Mouse (Mus musculus): Measurements from ENCODE around the gene Slc35g2. TPM values are rescaled to one million over a fixed set of nuclear protein-coding genes. Genes with fewer than 3 reads are reported as not detected.

Gene Slc35g2
- polyA plus RNA-seq, 1 experiment from 2014 or later = 8.1 TPM

- Histone ChIP-seq H3K9ac (replicated peaks; ENCODE audit: low read depth, low read length) (no peak within 1 kb of the TSS), H3K36me3 (ENCODE audit: control insufficient read depth, insufficient read depth, low read length) (no peaks in the 10 kb centered on the region), H3K4me1 (ENCODE audit: control insufficient read depth, insufficient read depth, low read length) (no peaks in the 10 kb centered on the region), H3K27me3 (ENCODE audit: control insufficient read depth, insufficient read depth, low read length) (no peaks in the 10 kb centered on the region), H3K9me3 (ENCODE audit: control insufficient read depth, low read depth, low read length) (no peaks in the 10 kb centered on the region), H3K4me2 (replicated peaks; ENCODE audit: low read depth, low read length) (no peak within 1 kb of the TSS), H3K27ac (ENCODE audit: low read length) (no peak within 1 kb of the TSS), H3K4me3 (ENCODE audit: low read depth, low read length) (no peak within 1 kb of the TSS)
- WGBS = 85% methylated on average over 8 of the region's 8 CpGs
- no peak for ATAC-seq (ENCODE audit: insufficient number of reproducible peaks, insufficient read depth, low FRiP score, low read depth)
Observed at GRCm38 (mm10) chr9:100597546-100597945, 26.7 kb upstream of the Slc35g2 start, which contains the start of gene Stag1. TSS of gene Stag1 (plus strand) at chr9:100597798.

- no peak for ATAC-seq (ENCODE audit: insufficient number of reproducible peaks, insufficient read depth, low FRiP score, low read depth)
- H3K9me3 ChIP-seq (ENCODE audit: control insufficient read depth, low read depth, low read length) = no peaks in the 10 kb centered on the region
- no peak overlapping the region for H3K4me3 ChIP-seq (ENCODE audit: low read depth, low read length)
- no peak overlapping the region for H3K9ac ChIP-seq (replicated peaks; ENCODE audit: low read depth, low read length)
- H3K27me3 ChIP-seq (ENCODE audit: control insufficient read depth, insufficient read depth, low read length) = no peaks in the 10 kb centered on the region
- H3K27ac ChIP-seq (ENCODE audit: low read length) = no peak overlapping the region
- no peaks in the 10 kb centered on the region for H3K4me1 ChIP-seq (ENCODE audit: control insufficient read depth, insufficient read depth, low read length)
- 88% methylated on average over 8 of the region's 8 CpGs for WGBS
- no peak overlapping the region for H3K4me2 ChIP-seq (replicated peaks; ENCODE audit: low read depth, low read length)
- H3K36me3 ChIP-seq (ENCODE audit: control insufficient read depth, insufficient read depth, low read length) = no peaks in the 10 kb centered on the region
Observed at GRCm38 (mm10) chr9:100596317-100596716, 25.4 kb upstream of the Slc35g2 start.

DNA sequence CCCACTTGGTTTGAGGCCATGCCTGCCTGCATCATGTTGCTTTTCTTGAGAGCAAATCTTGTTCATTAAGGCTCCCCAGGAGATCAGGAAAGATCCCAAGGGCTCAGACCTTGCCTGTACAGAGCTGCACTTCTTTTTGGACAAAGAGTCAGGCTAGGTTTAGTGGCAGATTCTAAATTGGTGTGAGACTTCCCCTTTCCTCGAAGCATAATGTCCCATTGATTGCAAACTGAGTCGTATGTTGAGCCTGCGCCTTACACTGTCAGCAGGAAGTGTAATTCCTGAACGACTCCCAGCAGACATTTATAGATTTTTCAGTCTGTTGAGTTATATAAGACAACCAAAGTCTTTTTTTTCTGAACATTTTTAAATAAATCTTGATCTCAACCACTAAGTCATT, 19.6 kb upstream of the Slc35g2 start:
- H3K27me3 ChIP-seq (ENCODE audit: control insufficient read depth, insufficient read depth, low read length) = no peaks in the 10 kb centered on the region
- no peak overlapping the region for H3K4me3 ChIP-seq (ENCODE audit: low read depth, low read length)
- no peaks in the 10 kb centered on the region for H3K36me3 ChIP-seq (ENCODE audit: control insufficient read depth, insufficient read depth, low read length)
- no peak overlapping the region for H3K27ac ChIP-seq (ENCODE audit: low read length)
- H3K4me2 ChIP-seq (replicated peaks; ENCODE audit: low read depth, low read length) = no peak overlapping the region
- no peak overlapping the region for H3K9ac ChIP-seq (replicated peaks; ENCODE audit: low read depth, low read length)
- no peaks in the 10 kb centered on the region for H3K9me3 ChIP-seq (ENCODE audit: control insufficient read depth, low read depth, low read length)
- ATAC-seq (ENCODE audit: insufficient number of reproducible peaks, insufficient read depth, low FRiP score, low read depth) = no peak
- WGBS = 58% methylated on average over 4 of the region's 4 CpGs
- no peaks in the 10 kb centered on the region for H3K4me1 ChIP-seq (ENCODE audit: control insufficient read depth, insufficient read depth, low read length)

- no peak overlapping the region for H3K9ac ChIP-seq (replicated peaks; ENCODE audit: low read depth, low read length)
- no peaks in the 10 kb centered on the region for H3K27me3 ChIP-seq (ENCODE audit: control insufficient read depth, insufficient read depth, low read length)
- no peak overlapping the region for H3K4me2 ChIP-seq (replicated peaks; ENCODE audit: low read depth, low read length)
- no peak for ATAC-seq (ENCODE audit: insufficient number of reproducible peaks, insufficient read depth, low FRiP score, low read depth)
- no peak overlapping the region for H3K4me3 ChIP-seq (ENCODE audit: low read depth, low read length)
- H3K9me3 ChIP-seq (ENCODE audit: control insufficient read depth, low read depth, low read length) = no peaks in the 10 kb centered on the region
- 67% methylated on average over 4 of the region's 4 CpGs for WGBS
- H3K36me3 ChIP-seq (ENCODE audit: control insufficient read depth, insufficient read depth, low read length) = no peaks in the 10 kb centered on the region
- peaks cover 4% of the 10 kb centered on the region; the same call in 1 of the 2 replicates for H3K4me1 ChIP-seq (ENCODE audit: control insufficient read depth, insufficient read depth, low read length)
- H3K27ac ChIP-seq (ENCODE audit: low read length) = no peak overlapping the region
Observed at GRCm38 (mm10) chr9:100584031-100584430, 13.1 kb upstream of the Slc35g2 start.

- H3K9ac ChIP-seq (replicated peaks; ENCODE audit: low read depth, low read length) = no peak overlapping the region
- 52% methylated on average over 13 of the region's 13 CpGs for WGBS
- ATAC-seq (ENCODE audit: insufficient number of reproducible peaks, insufficient read depth, low FRiP score, low read depth) = peak; percentile 90
- no peak overlapping the region for H3K4me2 ChIP-seq (replicated peaks; ENCODE audit: low read depth, low read length)
- no peaks in the 10 kb centered on the region for H3K9me3 ChIP-seq (ENCODE audit: control insufficient read depth, low read depth, low read length)
- no peaks in the 10 kb centered on the region for H3K27me3 ChIP-seq (ENCODE audit: control insufficient read depth, insufficient read depth, low read length)
- H3K27ac ChIP-seq (ENCODE audit: low read length) = no peak overlapping the region; the same call in 1 of the 2 replicates
- peaks cover 4% of the 10 kb centered on the region; the same call in 1 of the 2 replicates for H3K4me1 ChIP-seq (ENCODE audit: control insufficient read depth, insufficient read depth, low read length)
- no peaks in the 10 kb centered on the region for H3K36me3 ChIP-seq (ENCODE audit: control insufficient read depth, insufficient read depth, low read length)
- H3K4me3 ChIP-seq (ENCODE audit: low read depth, low read length) = no peak overlapping the region
Observed at GRCm38 (mm10) chr9:100582883-100583575, 12.1 kb upstream of the Slc35g2 start.

DNA sequence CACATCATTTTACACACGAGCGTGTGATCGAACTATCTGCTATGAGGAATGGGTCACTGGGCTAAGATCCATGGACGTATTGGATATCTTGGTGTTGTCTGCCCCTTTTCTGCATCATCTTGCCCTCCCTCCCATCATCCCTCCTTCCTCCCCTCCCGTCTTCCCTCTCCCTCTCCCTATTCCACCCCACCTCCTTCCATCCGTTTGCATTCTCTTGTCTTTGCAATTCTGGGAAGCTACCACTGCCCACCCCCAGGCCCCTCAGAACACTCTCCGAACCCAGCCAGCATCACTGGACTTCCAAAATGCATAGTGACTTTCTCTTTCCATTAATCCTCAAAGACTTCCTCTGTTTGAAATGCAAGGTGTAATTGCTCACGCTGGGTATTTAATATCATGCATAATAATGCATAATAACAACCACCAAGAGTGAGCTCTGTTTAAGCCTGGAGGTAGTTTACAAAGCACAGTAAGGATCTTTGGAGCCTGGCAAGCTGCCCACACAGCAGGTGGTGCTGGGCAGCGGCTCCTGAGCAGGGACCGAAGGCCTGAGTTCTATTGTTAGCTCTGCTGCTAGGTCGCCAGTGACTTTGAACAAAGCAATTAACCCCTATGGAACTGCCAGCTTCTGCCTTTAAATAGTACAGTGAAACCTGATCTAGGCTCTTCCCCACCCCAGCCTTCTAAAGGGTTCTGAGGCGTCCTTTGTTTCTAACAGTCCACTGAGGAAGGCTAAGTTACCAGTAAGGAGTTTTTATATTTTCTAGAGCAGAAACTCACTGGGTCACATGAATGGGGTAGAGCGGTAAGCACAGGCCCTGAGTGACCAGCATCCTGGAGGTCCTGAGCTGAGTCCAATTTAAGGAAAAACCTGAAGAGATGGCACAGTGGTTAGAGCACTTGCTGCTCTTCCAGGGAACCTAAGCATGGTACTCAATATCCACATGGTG, 10.9 kb upstream of the Slc35g2 start:
- H3K4me2 ChIP-seq (replicated peaks; ENCODE audit: low read depth, low read length) = no peak overlapping the region
- no peaks in the 10 kb centered on the region for H3K9me3 ChIP-seq (ENCODE audit: control insufficient read depth, low read depth, low read length)
- 46% methylated on average over 13 of the region's 13 CpGs for WGBS
- 0 out of 2 replicates have a peak, but pooled peaks have one; percentile 33 for ATAC-seq (ENCODE audit: insufficient number of reproducible peaks, insufficient read depth, low FRiP score, low read depth)
- no peak overlapping the region; the same call in 1 of the 2 replicates for H3K27ac ChIP-seq (ENCODE audit: low read length)
- no peak overlapping the region for H3K4me3 ChIP-seq (ENCODE audit: low read depth, low read length)
- no peak overlapping the region for H3K9ac ChIP-seq (replicated peaks; ENCODE audit: low read depth, low read length)
- peaks cover 4% of the 10 kb centered on the region; the same call in 1 of the 2 replicates for H3K4me1 ChIP-seq (ENCODE audit: control insufficient read depth, insufficient read depth, low read length)
- no peaks in the 10 kb centered on the region for H3K27me3 ChIP-seq (ENCODE audit: control insufficient read depth, insufficient read depth, low read length)
- no peaks in the 10 kb centered on the region for H3K36me3 ChIP-seq (ENCODE audit: control insufficient read depth, insufficient read depth, low read length)

GRCm38 (mm10) chr9:100580196-100580740, 9.4 kb upstream of the Slc35g2 start:
- ATAC-seq (ENCODE audit: insufficient number of reproducible peaks, insufficient read depth, low FRiP score, low read depth) = no peak
- no peak overlapping the region for H3K9ac ChIP-seq (replicated peaks; ENCODE audit: low read depth, low read length)

GRCm38 (mm10) chr9:100573942-100574341, 3.1 kb upstream of the Slc35g2 start:
- Histone ChIP-seq H3K4me2 (replicated peaks; ENCODE audit: low read depth, low read length) (no peak overlapping the region), H3K4me1 (ENCODE audit: control insufficient read depth, insufficient read depth, low read length) (peaks cover 7% of the 10 kb centered on the region; the same call in 1 of the 2 replicates), H3K27me3 (ENCODE audit: control insufficient read depth, insufficient read depth, low read length) (no peaks in the 10 kb centered on the region), H3K9me3 (ENCODE audit: control insufficient read depth, low read depth, low read length) (no peaks in the 10 kb centered on the region), H3K36me3 (ENCODE audit: control insufficient read depth, insufficient read depth, low read length) (no peaks in the 10 kb centered on the region), H3K4me3 (ENCODE audit: low read depth, low read length) (no peak overlapping the region), H3K27ac (ENCODE audit: low read length) (no peak overlapping the region), H3K9ac (replicated peaks; ENCODE audit: low read depth, low read length) (no peak overlapping the region)
- WGBS = 54% methylated on average over 5 of the region's 5 CpGs
- ATAC-seq (ENCODE audit: insufficient number of reproducible peaks, insufficient read depth, low FRiP score, low read depth) = no peak

More at GRCm38 (mm10) chr9:100580196-100580740, 9.4 kb upstream of the Slc35g2 start:
- WGBS = 68% methylated on average over 20 of the region's 20 CpGs
- Histone ChIP-seq H3K4me3 (ENCODE audit: low read depth, low read length) (no peak overlapping the region), H3K36me3 (ENCODE audit: control insufficient read depth, insufficient read depth, low read length) (no peaks in the 10 kb centered on the region), H3K27ac (ENCODE audit: low read length) (no peak overlapping the region), H3K27me3 (ENCODE audit: control insufficient read depth, insufficient read depth, low read length) (no peaks in the 10 kb centered on the region), H3K4me1 (ENCODE audit: control insufficient read depth, insufficient read depth, low read length) (peaks cover 4% of the 10 kb centered on the region; the same call in 1 of the 2 replicates), H3K9me3 (ENCODE audit: control insufficient read depth, low read depth, low read length) (no peaks in the 10 kb centered on the region), H3K4me2 (replicated peaks; ENCODE audit: low read depth, low read length) (no peak overlapping the region)
